Mouse (Mus musculus) heart, adult 2 months (tissue): ENCODE measurements around the gene Stard7.

Source experiments
- CTCF ChIP-seq: fragments of 200-600 bp; IDR thresholded peaks from 2 replicates; pipeline ENCODE4 v1.8.1; 2022; ENCODE audit warnings: antibody characterized with exemption, mild to moderate bottlenecking, moderate library complexity
- EP300 ChIP-seq: fragments of 200-500 bp; IDR thresholded peaks from 2 replicates; pipeline ENCODE4 v1.6.1; 2011; ENCODE audit warnings: low read depth, low read length, control low read depth; ENCODE audit not compliant: insufficient read depth
- POLR2A ChIP-seq: fragments of 200-500 bp; IDR thresholded peaks from 2 replicates; pipeline ENCODE4 v1.6.1; 2011; ENCODE audit warnings: mild to moderate bottlenecking, low read depth, low read length, control low read depth; ENCODE audit not compliant: insufficient read depth

DNA sequence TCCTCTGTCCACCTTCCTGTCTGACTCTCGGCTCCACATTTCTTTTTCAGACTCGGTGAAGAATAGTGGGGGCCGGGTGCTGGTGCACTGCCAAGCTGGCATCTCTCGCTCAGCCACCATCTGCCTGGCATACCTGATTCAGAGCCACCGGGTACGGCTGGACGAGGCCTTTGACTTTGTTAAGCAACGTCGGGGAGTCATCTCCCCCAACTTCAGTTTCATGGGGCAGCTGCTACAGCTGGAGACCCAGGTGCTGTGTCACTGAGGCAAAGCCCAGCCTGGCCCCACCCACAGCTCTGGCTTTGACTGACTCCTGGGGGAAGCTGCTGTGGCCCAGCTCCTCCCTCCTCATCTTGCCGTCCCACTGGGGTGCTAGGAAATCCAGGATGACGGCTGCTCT, 67.5 kb downstream of the Stard7 start:
- no peak for TF ChIP-seq CTCF
- no peak for TF ChIP-seq POLR2A
- TF ChIP-seq EP300 = no peak
